Mouse (Mus musculus) kidney, adult 2 months (tissue): ENCODE data around the gene Mea1.

Experiments
- CTCF ChIP-seq: fragments of 200-500 bp; conservative IDR thresholded peaks from 2 replicates; pipeline ENCODE4 v1.5.1; 2011; ENCODE audit warnings: low read depth, mild to moderate bottlenecking, control low read depth, low read length, moderate library complexity, mixed read lengths; ENCODE audit not compliant: insufficient read depth, insufficient read length
- POLR2A ChIP-seq: fragments of 200-500 bp; IDR thresholded peaks from one replicate; pipeline ENCODE4 v1.6.1; 2011; ENCODE audit warnings: low read depth, low read length, control low read depth

DNA sequence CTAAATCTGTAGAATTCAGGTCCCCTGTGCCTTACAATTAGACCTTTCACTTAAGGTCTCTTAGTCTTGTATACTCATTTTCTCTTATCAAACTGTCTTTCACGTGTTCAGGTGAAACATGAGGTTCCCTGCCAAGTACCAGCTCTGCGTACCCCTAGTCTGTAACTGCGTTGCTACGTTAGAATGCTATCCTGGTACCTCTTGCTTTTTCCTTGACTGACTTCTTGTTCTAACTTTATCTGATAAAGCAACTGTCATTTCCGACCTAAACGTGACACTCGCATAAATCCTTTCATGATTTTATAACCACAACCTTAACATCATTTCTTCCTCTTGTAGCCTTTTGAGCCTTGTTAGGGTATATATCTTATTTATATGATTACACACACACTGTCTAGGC is 33.8 kb downstream of the Mea1 start:
- TF ChIP-seq CTCF (no peak), POLR2A (no peak)
